Mouse (Mus musculus) heart, adult 18-20 months (tissue): ENCODE measurements at regions not wholly inside any gene's neighbourhood (a gene's known extent, or its start where the extent isn't known, plus 50 kb on each side); places are given as distances from the start of the nearest gene placed in this dataset.

Experiments used
- DNase-seq, 2 experiments: peaks; one replicate each; pipeline ENCODE4 v3.0.0; 2021 to 2022; ENCODE audit warnings: mixed read lengths in 1 of 2

DNA sequence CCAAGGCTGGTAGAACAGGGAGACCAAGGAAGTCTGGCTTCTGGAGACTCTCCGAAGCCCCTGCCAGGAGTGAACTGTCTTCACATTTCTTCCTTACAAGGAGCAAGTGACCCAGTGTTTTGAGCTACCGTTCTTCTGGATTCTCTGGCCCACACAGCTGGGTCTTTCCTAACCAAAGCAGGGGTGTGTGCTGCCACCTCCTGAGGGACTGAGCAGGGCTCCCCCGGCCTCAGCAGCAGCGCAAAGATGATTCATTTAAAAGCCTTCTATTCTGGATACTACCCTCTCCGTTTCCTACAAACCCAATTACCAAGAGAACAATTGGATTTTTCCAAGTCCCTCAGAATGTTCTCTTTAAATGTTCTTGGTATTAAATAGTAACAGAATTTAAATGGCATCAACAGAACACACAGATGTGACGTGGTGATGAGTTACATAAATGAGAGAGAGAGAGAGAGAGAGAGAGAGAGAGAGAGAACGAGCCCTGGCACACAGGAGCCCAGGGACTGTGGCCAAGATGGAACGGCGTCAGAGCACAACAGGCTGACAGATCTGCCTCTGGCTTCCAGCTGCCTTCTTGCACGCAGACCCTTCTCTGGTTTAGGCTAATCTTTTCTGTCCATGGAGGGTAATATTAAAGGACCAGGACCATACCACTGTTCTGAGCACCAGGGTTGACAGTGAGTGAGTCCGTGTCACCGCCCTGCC lies 191.6 kb downstream of the Agtpbp1 start:
- DNase-seq: peak; percentile 42 to 47

DNA sequence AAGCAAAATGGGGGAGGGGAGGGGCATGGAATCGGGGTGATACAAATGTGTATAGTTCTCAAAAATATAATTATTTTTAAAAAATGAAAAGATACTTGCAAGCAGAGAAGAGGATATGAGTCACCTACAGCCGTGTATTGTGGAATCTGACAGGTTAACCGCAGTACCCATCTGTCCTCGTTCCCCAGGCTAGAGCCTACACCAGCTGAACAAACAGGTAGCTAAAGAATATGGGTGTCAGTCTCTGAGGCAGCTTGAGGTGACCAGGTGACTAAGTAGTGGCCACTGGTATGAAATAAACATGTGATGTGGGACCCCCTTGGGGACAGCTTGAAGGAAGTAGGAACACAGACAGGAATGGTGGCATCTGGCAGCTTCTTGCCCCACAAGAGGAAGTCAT lies 192.2 kb downstream of the Agtpbp1 start:
- no peak for DNase-seq

DNA sequence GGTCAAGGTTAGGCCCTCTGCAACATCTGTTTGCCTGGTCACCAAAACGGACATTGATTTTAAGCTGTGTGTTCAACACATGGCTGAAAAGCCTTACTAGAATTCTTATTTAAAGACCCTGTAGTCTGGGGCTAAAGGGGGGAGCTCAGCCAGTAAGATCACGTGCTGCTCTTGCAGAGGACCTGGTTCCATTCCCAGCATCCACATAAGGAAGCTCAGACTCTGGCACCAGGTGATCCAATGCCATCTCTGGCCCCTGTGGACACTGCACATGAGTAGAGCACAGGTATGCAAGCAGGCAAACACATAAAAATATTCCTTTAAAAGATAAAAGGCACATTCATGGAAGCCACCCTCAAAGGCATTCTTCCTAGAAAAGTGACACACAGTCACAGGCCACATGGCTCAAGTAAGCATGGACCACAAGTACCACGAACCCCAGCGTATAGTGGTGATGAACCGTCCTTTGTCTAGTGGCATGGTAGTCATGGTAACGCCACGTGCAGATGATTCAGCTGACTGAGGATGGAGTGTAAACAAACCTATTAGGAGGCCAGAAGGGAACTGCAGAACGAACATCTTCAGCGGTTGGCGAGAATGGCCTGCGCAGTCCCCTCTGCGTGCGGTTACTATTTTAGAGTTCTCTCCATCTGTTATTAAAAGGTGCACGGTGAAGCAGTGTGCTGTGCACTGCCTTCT lies 197.3 kb downstream of the Agtpbp1 start:
- DNase-seq: no peak

DNA sequence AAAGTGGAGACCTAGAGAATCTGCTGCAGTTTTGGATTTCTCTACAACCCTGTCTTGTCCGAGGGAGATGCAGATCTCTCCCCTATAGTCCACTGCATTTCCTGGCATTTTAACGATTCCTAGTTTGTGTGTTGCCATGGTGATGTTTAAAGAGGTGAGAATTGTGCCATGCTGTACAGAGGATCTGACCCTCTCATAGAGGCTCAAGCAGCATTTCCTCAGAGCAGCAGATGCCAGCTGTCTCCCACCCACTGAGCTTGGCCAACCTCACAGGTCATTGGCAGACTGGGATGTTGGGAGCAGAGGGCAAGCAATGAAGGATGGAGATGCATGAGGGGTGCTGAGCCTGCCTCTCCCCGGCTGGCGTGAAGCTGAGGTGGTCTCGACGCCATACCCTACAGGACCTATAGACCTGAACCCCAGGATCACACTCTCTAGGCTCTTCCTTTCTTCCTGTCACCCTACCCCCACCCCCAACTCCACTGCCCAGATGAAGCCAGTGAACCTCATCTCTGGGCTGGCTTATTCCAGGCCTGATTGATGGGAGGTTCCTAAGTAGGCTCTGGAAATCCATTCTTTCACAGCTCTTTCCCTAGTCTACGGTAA lies 198.0 kb downstream of the Agtpbp1 start:
- no peak for DNase-seq

DNA sequence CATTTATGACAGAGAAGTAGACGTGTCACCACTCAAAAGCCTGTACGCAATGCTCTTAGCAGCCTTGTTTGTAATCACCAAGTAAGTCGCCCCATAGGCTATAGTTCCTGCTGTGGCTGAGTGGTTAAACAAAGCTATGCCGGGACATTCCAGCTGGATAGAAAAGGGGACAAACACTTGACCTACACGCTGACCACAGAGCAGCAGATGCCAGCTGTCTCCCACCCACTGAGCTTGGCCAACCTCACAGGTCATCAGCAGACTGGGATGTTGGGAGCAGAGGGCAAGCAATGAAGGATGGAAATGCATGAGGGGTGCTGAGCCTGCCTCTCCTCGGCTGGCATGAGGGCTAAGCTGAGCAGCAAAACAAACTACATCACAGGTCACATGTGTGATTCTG lies 199.2 kb downstream of the Agtpbp1 start:
- DNase-seq: no peak

DNA sequence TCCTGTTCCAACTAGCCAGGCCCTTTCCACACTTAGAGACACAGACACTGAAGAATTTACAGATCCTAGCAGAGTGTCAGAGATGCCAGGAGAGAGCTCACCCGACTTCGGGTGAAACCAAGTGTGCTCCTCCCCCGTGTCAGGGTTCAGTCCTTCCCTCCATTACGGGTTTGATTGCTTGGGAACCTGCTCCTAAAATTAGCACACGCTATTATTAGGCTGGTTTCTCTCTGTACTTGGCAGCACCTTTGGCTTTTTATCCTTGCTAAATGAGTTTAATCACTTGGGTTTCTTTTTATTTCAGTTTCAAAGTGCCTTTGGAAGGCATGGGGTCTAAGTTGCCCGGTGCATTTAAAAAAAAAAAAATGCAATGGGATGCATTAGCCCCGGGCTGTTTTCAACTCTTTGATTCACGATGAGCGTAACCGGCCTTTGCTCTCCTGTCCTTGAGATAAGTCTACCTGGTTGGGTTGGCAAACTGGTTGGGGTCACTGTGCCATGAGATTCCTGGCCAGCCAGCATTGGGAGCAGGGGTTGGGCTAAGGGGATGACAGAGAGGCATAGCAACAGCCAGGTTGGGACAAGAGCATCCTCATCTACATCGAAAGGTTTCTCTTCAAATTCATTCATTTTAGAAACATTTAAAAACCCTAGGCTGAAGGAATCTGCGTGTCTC lies 214.7 kb downstream of the Agtpbp1 start:
- peak; percentile 46 to 63 for DNase-seq

DNA sequence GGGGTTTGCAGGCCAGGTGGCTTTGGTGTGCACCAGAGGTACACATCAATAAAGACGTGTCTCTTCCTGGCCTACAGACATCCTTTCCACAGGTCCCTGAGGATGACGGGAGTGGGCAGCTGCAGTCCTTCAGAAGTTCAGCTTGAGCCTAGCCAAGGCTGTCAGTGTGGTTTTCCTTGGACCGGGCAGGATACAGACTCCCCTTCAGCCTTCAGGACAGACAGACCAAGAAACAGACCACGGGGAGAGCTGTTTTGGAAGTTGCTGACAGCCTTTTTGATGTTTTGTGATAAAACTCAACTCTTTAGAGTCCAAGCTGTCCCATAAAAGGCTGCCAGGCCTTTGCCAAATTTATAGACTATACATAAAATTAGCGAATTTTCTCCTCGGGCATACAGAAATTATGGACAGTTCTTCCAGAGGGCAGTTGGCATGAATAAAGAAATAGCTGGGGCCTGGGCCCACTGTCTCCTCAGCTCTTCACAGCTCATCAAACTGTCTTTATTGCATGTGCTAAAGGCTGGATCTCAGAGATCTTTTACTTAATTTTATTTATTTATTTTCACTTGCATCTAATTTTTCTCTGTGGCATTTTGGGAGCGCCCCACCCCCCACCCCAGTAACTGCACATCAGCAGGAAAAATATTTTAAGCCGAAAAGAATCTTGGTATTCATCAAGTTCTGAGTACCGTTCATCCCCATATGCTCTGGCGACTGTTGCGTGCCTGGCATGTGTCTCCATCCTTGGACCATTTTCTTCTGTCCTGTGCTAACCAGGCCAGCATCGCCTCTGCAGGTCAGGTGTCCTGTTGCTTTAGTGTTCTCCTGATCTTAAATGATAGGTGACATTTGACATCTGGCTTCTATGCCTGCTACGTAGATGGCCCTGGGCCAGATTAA lies 216.2 kb downstream of the Agtpbp1 start:
- DNase-seq: no peak

DNA sequence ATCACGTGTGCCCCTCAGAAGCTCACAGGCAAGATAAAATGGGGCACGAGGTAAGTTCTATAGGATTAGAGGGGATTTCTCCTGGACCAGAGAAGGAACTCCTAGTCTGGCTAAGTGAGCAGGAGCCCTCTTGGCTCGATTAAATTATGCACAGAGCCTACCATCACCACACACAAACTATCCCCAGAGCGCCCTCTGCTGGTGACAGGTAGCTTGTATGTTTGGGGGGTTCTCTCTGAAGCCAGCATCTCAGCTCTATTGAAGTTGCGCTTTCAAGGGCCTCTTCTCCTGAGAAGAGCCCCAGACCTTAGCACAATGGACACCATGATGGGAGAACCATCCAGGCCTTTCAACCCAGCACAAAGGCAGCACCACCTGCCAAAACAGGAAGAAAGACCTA lies 219.6 kb downstream of the Agtpbp1 start:
- DNase-seq: peak; percentile 42 to 85

DNA sequence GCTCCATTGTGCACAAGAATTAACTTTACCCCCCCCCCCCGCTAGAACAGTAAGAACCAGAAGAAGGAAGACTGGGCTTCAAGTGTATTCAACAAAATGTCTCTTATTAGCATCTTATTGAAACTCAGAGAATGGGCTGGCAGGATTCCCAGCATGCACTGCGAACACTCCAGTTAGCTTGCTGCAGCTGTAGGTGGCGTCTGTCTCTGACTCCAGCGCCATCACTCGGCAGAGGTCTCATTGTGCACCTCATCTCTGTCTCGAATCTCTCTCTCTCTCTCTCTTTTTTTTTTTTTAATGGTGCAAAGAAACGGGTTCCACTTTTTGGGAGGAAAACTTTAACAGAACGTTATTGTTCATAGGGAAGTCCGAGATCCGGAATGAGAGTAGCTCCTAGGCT lies 221.6 kb downstream of the Agtpbp1 start:
- no peak for DNase-seq

DNA sequence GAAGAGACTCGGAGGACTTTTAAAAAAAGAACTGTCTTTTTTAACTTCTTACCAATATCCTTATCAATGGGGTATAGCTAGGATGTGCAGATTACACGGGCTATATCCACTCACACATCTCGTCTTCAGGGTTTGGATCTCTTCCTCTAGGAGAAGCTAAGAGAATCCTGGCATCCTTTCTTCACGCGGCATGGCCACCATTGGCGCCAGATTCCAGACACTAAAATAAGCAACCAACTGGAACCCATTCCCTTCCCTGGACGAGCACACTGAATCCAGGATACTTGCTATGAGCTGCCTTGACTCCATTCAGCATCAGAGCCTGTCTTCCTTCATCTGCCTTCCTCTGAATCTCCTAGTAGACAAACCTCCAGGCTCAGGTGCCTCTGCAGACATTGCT lies 223.7 kb downstream of the Agtpbp1 start:
- no peak for DNase-seq

DNA sequence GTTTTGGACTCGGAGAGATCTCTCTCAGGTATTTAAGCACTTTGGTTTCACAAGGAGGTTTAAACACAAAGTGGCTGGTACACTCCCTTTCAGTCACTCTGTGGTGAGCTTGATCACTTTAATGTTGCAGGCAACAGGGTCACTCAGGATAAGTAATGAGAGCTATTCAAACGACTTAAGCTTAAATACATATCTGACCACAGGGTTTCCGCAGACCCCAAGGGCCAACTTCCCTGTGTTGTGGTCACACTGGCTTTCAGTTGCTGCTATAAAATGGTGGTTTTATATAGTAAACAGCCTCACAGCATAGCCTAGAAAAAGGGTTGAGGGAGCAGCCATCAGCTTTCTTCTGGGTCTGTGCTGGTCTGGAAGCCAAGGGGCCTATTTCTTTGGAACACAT lies 225.0 kb downstream of the Agtpbp1 start:
- no peak for DNase-seq

DNA sequence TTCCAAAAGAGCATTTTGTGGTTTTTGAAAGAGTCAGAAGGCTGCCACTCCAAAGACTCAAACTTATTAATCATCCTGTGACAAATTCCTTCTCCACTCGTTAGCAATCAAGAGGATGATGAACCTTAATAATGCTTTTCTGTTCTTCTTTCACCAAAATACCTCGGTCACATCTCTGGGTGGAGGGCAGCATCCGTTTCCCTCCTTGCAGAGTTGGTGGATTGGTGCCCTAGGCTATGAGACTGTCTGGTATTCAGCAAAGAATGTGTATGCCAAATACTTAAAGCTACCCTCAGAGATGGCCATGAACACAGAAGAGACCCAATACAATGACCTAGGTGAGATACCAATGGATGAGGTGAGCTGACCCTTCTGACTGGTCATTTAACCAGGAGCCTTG lies 226.6 kb downstream of the Agtpbp1 start:
- no peak for DNase-seq

DNA sequence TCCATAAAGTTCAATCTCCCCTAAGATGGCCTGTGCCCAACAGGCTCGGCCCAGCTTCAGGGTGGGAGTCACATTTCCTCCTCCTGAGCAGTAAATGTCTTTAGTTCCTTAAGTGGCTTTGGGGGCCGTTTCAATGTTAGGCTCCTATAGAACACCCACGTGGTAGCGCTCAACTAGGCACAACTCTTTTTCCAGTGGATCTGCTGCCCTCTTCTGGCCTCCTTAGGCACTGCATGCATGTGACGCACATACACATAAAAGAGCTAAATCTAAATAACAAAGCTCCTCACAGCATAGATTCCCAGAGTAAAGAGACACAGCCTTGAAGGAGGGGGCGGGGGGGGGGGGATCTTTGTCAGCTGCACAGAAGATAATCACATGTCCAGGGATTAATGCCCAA lies 233.6 kb downstream of the Agtpbp1 start:
- DNase-seq: no peak

DNA sequence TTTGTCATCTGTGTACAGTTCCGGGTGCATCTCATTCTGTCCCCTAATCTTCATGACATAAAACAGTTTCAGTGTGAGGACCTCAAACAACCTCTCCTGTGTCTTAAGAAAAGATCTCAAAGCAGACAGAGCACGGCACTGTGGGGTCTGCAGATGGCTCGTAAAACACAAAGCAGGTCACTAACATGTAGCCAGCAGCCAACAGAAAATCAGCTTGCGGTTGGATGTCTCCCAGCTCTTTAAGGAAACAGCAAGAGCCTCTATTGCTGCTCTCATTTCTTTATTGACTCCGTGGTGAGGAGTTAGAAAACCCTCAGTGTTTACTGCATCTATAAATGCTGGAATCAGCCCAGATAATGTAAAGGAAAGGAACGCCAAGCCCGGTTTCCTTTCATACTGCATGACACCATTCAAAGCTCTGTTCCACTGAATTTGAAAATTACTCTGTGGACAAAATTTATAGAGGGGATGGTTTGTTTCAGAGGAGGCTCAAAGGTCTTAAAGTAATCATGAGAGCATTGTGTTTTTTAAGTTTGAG lies 234.3 kb downstream of the Agtpbp1 start:
- DNase-seq: no peak

DNA sequence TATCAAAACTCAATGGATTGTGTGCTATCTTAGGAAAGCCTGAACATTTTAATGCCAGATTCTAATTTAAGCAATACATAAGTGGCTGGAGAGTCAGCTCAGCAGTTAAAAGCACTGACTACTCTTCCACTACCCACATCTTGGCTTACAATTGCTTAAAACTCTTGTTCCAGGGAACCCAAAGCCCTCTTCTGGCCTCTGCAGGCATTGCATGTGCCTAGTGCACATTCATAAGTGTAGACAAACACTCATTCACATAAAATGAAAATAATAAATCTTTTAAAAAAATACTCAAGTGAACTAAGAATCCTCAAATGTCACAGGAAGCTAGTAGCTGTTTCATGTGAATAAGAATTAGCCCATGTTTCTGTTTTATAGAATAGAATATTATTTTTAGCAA lies 236.5 kb downstream of the Agtpbp1 start:
- no peak for DNase-seq

DNA sequence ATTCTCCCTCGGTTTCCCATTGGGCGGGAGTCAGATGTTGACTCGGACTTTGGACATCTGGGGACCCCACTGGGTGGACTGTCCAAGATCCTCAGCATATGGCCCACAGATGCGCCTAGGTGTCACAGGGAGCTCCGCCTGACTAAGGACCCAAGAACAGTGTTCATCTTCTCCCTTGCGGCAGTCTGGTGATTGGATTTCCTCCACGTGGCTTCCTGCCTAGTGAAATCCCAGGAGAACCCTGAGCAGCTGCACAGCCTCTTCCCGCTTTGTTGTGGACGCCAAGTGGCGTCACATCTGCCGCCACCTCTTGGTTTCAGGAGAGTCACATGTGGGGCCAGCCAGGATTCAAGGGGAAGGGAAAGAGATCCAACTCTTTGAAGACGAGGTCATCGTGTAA lies 243.2 kb downstream of the Agtpbp1 start:
- peak; percentile 37 to 40 for DNase-seq

DNA sequence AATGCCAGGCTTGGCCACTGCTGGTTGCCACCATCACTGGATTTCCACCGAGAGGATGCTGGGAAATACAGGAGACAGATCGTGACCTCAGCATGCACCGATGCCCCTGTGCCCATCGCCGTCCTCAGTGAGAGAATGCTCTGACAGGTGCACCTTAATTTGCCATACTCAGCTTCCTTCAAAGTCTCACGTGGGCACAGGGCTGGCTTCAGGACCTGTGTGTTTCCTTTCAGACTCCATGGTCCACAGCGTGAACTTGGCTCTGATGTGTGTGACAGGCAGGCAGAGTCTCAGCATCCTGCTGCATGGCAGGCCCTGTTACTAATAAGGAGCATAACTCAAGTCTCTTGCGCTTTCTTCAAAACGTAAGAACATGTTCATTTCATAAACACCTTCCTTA lies 246.6 kb downstream of the Agtpbp1 start:
- DNase-seq: no peak

DNA sequence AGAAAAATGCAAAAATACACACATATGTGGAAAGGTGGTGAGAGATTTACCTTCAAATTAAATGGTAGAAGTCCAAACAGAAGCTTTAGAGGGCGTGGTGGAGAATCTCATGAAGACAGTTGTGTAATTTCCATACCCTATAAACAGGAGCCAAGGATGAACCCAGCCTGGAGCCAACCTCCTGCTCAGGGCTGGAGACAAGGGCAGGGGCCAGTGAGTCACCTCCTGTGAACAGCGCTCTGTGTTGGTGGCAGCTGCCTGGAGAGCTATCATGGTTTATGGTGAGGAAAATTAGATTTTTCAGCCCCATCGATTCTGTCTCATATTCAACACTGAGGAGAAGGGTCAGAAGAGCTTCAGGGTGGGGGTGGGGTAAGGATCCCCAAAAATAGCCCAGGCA lies 261.1 kb downstream of the Agtpbp1 start:
- no peak for DNase-seq

DNA sequence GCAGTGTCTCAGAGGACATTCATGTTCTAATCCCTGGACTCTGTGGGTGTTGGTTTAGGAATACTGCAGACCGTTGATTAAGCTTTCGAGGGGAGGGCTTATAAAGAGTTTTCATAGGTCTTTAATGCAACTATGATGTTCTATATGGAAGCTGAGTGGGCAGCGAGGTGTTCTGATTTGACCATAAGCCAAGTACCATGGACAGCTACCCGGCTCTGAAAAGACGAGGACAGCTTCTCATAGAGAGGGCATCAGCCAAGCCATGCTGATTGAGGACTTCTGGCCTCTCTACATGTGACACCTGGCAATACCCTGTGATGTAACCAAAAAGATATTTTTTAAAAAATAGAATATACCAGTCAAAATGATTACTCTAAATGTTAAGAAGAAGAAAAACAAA lies 261.6 kb downstream of the Agtpbp1 start:
- no peak for DNase-seq

DNA sequence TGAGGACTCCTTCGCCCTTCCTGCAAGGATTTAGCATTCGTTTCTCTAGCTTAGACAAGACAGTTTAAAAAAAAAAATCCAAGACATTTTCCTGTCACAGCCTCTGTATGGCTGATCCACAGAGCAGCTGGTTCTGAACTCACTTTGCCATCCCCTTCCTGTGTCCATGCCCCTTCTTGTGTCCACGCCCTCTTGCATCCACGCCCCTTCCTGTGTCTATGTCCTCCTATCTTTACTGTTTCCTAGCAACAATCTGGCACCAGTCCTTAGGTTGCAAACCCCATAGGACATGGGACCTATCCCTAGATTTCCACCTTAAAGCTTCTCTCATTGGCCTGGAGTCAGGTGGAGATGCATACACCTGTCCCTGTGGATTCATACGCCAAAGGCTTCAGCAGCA lies 264.8 kb downstream of the Agtpbp1 start:
- no peak for DNase-seq

DNA sequence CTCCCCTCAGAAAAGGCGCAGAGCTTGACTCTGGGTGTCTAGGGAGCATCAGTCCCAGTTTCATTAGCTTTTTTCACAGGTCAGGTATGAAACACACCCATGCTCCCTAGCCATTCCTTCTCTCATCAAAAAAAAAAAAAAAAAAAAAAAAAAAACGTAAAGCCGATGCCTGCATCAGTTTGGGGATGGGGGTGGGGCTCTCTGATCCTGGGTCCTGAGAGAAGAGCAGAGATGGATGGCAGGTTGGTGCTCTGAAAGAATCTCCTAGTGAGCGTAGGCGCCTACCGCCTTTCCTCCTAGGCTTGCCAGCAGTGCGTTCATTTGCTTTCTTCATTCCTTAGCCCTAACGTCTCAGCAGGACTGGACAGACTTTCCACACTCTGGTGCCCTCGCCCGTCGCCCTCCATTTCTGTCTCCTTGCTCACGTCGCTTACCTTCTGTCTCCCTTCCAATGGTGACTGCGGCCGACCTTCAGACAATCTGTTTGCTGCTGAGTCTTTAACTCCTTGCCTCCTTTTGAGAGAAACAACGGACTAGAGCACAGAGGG lies 267.5 kb downstream of the Agtpbp1 start:
- no peak for DNase-seq

DNA sequence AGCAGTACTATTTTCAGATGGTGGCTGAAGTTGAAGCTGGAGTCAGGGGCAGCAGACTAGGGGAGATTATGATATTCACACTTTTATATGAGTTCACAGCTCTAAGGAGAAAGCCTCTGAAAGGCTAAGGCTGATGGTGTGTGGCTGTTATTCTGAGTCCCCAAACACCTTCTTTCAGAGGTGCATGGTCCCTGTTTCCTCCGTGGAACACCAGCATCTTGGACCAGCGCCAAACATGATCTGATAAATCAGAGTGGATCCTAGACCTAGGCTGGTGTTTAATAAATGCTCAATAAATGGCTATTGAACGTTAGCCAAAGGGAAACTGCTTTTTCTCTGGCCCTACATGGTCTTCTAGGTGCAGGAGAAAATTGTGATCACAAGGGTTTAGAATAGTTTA lies 269.2 kb downstream of the Agtpbp1 start:
- no peak for DNase-seq
